Mouse (Mus musculus) granulocyte monocyte progenitor cell, adult 5-6 weeks (primary cell): ENCODE results near the gene Atp8b4. TPM values are rescaled to one million over a fixed set of nuclear protein-coding genes. Genes with fewer than 3 reads are reported as not detected.
"Not testable (repeated sequence)": the region's sequence is repeated elsewhere in the genome, so short reads cannot be mapped to it uniquely, and the experiment has no call there.

Experiments used
- ATAC-seq: replicated peaks from 2 replicates; pipeline ENCODE4 v1.8.0; 2016; ENCODE audit warnings: mild to moderate bottlenecking, moderate TSS enrichment, inconsistent platforms; ENCODE audit not compliant: poor library complexity, severe bottlenecking
- total RNA-seq, 2 experiments: library from RNA; stranded (forward) in 1 of 2; stranded (reverse) in 1 of 2; fragments of 200-712, 200-1000 nt in 1 of 2; fragments of >200 nt in 1 of 2; fragmentation: Nextera tagmentation in 1 of 2; gene quantifications; 2 replicates each; pipeline ENCODE4 v1.2.3; 2014 to 2017

Gene Atp8b4
- total RNA-seq, 2 experiments from 2014 or later = 230 to 411 TPM

GRCm38 (mm10) chr2:126498761-126499452 lies 1.6 kb downstream of the Atp8b4 start:
- no peak for ATAC-seq

GRCm38 (mm10) chr2:126496838-126497237 lies 3.6 kb downstream of the Atp8b4 start:
- peak; percentile 61 for ATAC-seq

GRCm38 (mm10) chr2:126495832-126496695 lies 4.4 kb downstream of the Atp8b4 start:
- ATAC-seq = peak; percentile 30

- no peak for ATAC-seq
Measured at GRCm38 (mm10) chr2:126495230-126495629, 5.2 kb downstream of the Atp8b4 start.

GRCm38 (mm10) chr2:126493306-126493705 lies 7.2 kb downstream of the Atp8b4 start:
- ATAC-seq = no peak

- no peak for ATAC-seq
Measured at GRCm38 (mm10) chr2:126492713-126493112, 7.8 kb downstream of the Atp8b4 start.

- peak; percentile 85 for ATAC-seq
Measured at GRCm38 (mm10) chr2:126491446-126491845, 9.0 kb downstream of the Atp8b4 start.

- ATAC-seq = peak; percentile 69
Measured at GRCm38 (mm10) chr2:126490573-126490972, 9.9 kb downstream of the Atp8b4 start.

- ATAC-seq = no peak
Measured at GRCm38 (mm10) chr2:126485262-126486017, 15.0 kb downstream of the Atp8b4 start.

GRCm38 (mm10) chr2:126483337-126483736 lies 17.1 kb downstream of the Atp8b4 start:
- ATAC-seq = no peak

GRCm38 (mm10) chr2:126477556-126477955 lies 22.9 kb downstream of the Atp8b4 start:
- ATAC-seq = peak; percentile 62

GRCm38 (mm10) chr2:126475681-126476410 lies 24.6 kb downstream of the Atp8b4 start:
- peak; percentile 79 for ATAC-seq

- peak; percentile 49 for ATAC-seq
Measured at GRCm38 (mm10) chr2:126474019-126474418, 26.5 kb downstream of the Atp8b4 start.

GRCm38 (mm10) chr2:126472836-126473235 lies 27.6 kb downstream of the Atp8b4 start:
- no peak for ATAC-seq

GRCm38 (mm10) chr2:126467790-126468189 lies 32.7 kb downstream of the Atp8b4 start:
- ATAC-seq = peak; percentile 69

- peak; percentile 75 for ATAC-seq
Measured at GRCm38 (mm10) chr2:126466391-126467134, 33.9 kb downstream of the Atp8b4 start.

GRCm38 (mm10) chr2:126458661-126459060 lies 41.8 kb downstream of the Atp8b4 start:
- ATAC-seq = peak; percentile 44

- ATAC-seq = not testable (repeated sequence)
Measured at GRCm38 (mm10) chr2:126457759-126458158, 42.7 kb downstream of the Atp8b4 start.

GRCm38 (mm10) chr2:126450937-126451302 lies 49.6 kb downstream of the Atp8b4 start:
- ATAC-seq = no peak
